ENCODE assay signal across 9 mouse cellular contexts in the genomic region with DNA sequence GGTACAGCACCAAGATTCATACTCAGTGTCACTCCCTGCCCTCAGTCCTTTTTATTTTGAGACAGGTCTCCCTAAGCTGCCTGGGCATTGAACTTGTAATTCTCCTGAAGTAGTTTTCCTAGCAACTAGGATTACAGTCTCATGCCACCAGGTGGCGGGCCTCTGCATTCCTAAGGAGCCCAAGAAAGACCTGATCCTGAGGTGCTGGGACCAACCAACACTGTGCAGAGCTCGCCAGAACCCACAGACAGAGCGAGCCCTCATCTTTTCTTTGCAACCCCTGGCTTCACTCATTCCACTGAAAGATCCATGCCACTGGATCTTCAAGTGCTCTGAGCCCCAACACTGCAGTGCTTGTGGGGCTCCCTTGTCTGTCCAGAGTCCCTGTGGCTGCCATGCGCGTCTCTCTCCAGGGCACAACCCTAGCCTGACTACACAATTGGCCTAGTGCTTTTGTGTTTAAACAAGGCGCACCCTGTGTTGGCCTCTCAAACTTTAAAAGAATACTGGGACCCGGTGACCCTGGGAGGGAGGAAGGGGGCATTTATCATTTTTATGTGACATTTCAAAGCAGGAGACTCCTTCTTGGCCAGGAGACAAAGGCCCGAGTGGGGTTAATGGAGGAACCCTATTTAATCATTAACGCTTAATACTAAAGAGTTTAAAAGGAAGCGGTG.
A peak's percentile ranks its signal among the peaks of the same experiment; 100 is the strongest.
DNase-seq lines count a peak whose midpoint lies in the region; ATAC-seq lines count a peak whose summit lies in the region.
"Had no signal": no experiment of that assay in that cellular context is flagged by ENCODE, and none has a peak within 500 bp of the region (broad histone marks: within the 10 kb centered on the region; RNA-seq: fewer than 3 reads in every experiment).

No protein-coding gene starts in this region.

- no peak overlapping the region for H3K9ac ChIP-seq in neural tube, embryonic 15.5 days (replicated peaks)
- no peak overlapping the region for H3K9ac ChIP-seq in neural tube, embryonic 14.5 days (replicated peaks; ENCODE audit: low read depth, low read length)
- H3K9ac ChIP-seq: heart, embryonic 13.5 days had no signal

- H3K27me3 ChIP-seq in neural tube, embryonic 15.5 days (replicated peaks) = peaks cover 25% of the 10 kb centered on the region
- no peaks in the 10 kb centered on the region; the same call in 1 of the 2 replicates for H3K27me3 ChIP-seq in embryonic facial prominence, embryonic 10.5 days (replicated peaks; ENCODE audit: low read depth, poor library complexity, severe bottlenecking)
- H3K27me3 ChIP-seq in limb, embryonic 10.5 days (ENCODE audit: low read depth, poor library complexity, severe bottlenecking) = peaks cover 25% of the 10 kb centered on the region
- H3K27me3 ChIP-seq in neural tube, embryonic 14.5 days (ENCODE audit: control insufficient read depth, insufficient read depth, low read length) = no peaks in the 10 kb centered on the region
- H3K27me3 ChIP-seq: heart, embryonic 13.5 days had no signal

- DNase-seq in cerebellum, adult 8-10 months = peak; percentile 8
- DNase-seq in cerebellum, adult 9-10 months = no peak
- peak; percentile 74 for DNase-seq in neural tube, embryonic 10.5 days (ENCODE audit: extremely low spot score, low spot score)
- peak; percentile 74 for DNase-seq in embryonic facial prominence, embryonic 10.5 days (ENCODE audit: low spot score)
- DNase-seq in limb, embryonic 10.5 days (ENCODE audit: low spot score) = peak; percentile 79

- WGBS in neural tube, embryonic 15.5 days = 9% methylated on average over 10 of the region's 10 CpGs
- 60% methylated on average over 10 of the region's 10 CpGs for WGBS in embryonic facial prominence, embryonic 10.5 days
- WGBS in limb, embryonic 10.5 days = 25% methylated on average over 10 of the region's 10 CpGs
- 11% methylated on average over 10 of the region's 10 CpGs for WGBS in neural tube, embryonic 14.5 days

- no peaks in the 10 kb centered on the region for H3K9me3 ChIP-seq in neural tube, embryonic 15.5 days (replicated peaks)
- no peaks in the 10 kb centered on the region for H3K9me3 ChIP-seq in embryonic facial prominence, embryonic 10.5 days
- H3K9me3 ChIP-seq in limb, embryonic 10.5 days (replicated peaks) = no peaks in the 10 kb centered on the region
- H3K9me3 ChIP-seq in neural tube, embryonic 14.5 days (ENCODE audit: control insufficient read depth, low read length) = no peaks in the 10 kb centered on the region
- H3K9me3 ChIP-seq: heart, embryonic 13.5 days had no signal

- H3K36me3 ChIP-seq in neural tube, embryonic 15.5 days = no peaks in the 10 kb centered on the region
- no peaks in the 10 kb centered on the region for H3K36me3 ChIP-seq in embryonic facial prominence, embryonic 10.5 days (replicated peaks)
- H3K36me3 ChIP-seq in limb, embryonic 10.5 days = no peaks in the 10 kb centered on the region
- H3K36me3 ChIP-seq in neural tube, embryonic 14.5 days (ENCODE audit: control insufficient read depth, insufficient read depth, low read length) = no peaks in the 10 kb centered on the region
- H3K36me3 ChIP-seq: heart, embryonic 13.5 days had no signal

- no peak for ATAC-seq in neural tube, embryonic 15.5 days (ENCODE audit: low FRiP score)
- ATAC-seq in neural tube, embryonic 14.5 days (ENCODE audit: low read depth) = peak; percentile 72; the same call in 1 of the 2 replicates
- ATAC-seq in erythroblast, adult 5-6 weeks (replicated peaks; ENCODE audit: low FRiP score, poor library complexity, severe bottlenecking) = no peak

- peaks cover 21% of the 10 kb centered on the region for H3K4me1 ChIP-seq in neural tube, embryonic 15.5 days
- H3K4me1 ChIP-seq in embryonic facial prominence, embryonic 10.5 days = peaks cover 44% of the 10 kb centered on the region
- peaks cover 58% of the 10 kb centered on the region for H3K4me1 ChIP-seq in limb, embryonic 10.5 days
- peaks cover 6% of the 10 kb centered on the region; the same call in 1 of the 2 replicates for H3K4me1 ChIP-seq in neural tube, embryonic 14.5 days (ENCODE audit: control insufficient read depth, insufficient read depth, low read length)

- H3K27ac ChIP-seq in neural tube, embryonic 15.5 days (replicated peaks) = no peak overlapping the region
- H3K27ac ChIP-seq in embryonic facial prominence, embryonic 10.5 days (replicated peaks) = peak overlapping the region; percentile 32
- H3K27ac ChIP-seq in limb, embryonic 10.5 days = peak overlapping the region; percentile 68
- H3K27ac ChIP-seq in neural tube, embryonic 14.5 days (ENCODE audit: low read depth, low read length) = no peak overlapping the region
- H3K27ac ChIP-seq: heart, embryonic 13.5 days had no signal

- no peak overlapping the region for H3K4me2 ChIP-seq in neural tube, embryonic 15.5 days
- H3K4me2 ChIP-seq in neural tube, embryonic 14.5 days (ENCODE audit: low read depth, low read length) = no peak overlapping the region
- H3K4me2 ChIP-seq: heart, embryonic 13.5 days had no signal

- no peak overlapping the region for H3K4me3 ChIP-seq in neural tube, embryonic 15.5 days (replicated peaks)
- H3K4me3 ChIP-seq in embryonic facial prominence, embryonic 10.5 days = no peak overlapping the region
- H3K4me3 ChIP-seq in limb, embryonic 10.5 days = no peak overlapping the region
- no peak overlapping the region for H3K4me3 ChIP-seq in neural tube, embryonic 14.5 days (ENCODE audit: low read depth, low read length)
- H3K4me3 ChIP-seq: heart, embryonic 13.5 days had no signal

Comparison
In these comparisons a context has a peak if more than half of its experiments do, and no peak if none do; other contexts are left out.
1. H3K27ac ChIP-seq: peak in embryonic facial prominence, embryonic 10.5 days (single experiment) and limb, embryonic 10.5 days (single experiment); none in neural tube, embryonic 15.5 days (single experiment) and neural tube, embryonic 14.5 days (single experiment).